Mouse (Mus musculus) midbrain, postnatal 0 days (tissue): ENCODE measurements at regions not wholly inside any gene's neighbourhood (a gene's known extent, or its start where the extent isn't known, plus 50 kb on each side); places are given as distances from the start of the nearest gene placed in this dataset.

ENCODE experiments used
- ATAC-seq: fragments of 200-750 bp; cut with Nextera tagmentation; 2 replicates; pipeline ENCODE4 v1.8.0; 2017; ENCODE audit warnings: moderate number of reproducible peaks, mild to moderate bottlenecking, moderate TSS enrichment, moderate library complexity; ENCODE audit not compliant: low FRiP score
- DNase-seq: peaks from one replicate; pipeline ENCODE4 v3.0.0-alpha.2; 2015; ENCODE audit warnings: low spot score
- H3K27ac ChIP-seq: fragments of 300-500 bp; sonication (generic); 2 replicates; pipeline ENCODE4 v1.5.1; 2014; ENCODE audit warnings: low read depth, mild to moderate bottlenecking, low read length, mixed read lengths
- H3K27me3 ChIP-seq: fragments of 300-500 bp; sonication (generic); 2 replicates; pipeline ENCODE4 v1.6.1; 2014; ENCODE audit warnings: low read length, control low read depth, mixed read lengths; ENCODE audit not compliant: insufficient read depth
- H3K36me3 ChIP-seq: fragments of 300-500 bp; sonication (generic); 2 replicates; pipeline ENCODE4 v1.6.1; 2014; ENCODE audit warnings: low read length, control low read depth, mixed read lengths; ENCODE audit not compliant: insufficient read depth
- H3K4me1 ChIP-seq: fragments of 300-500 bp; sonication (generic); 2 replicates; pipeline ENCODE4 v1.6.1; 2014; ENCODE audit warnings: mild to moderate bottlenecking, control low read depth, antibody characterized with exemption, low read length, mixed read lengths; ENCODE audit not compliant: insufficient read depth
- H3K4me2 ChIP-seq: fragments of 300-500 bp; sonication (generic); 2 replicates; pipeline ENCODE4 v1.6.1; 2014; ENCODE audit warnings: low read depth, mild to moderate bottlenecking, low read length, mixed read lengths; ENCODE audit not compliant: poor library complexity, severe bottlenecking
- H3K4me3 ChIP-seq: fragments of 300-500 bp; sonication (generic); 2 replicates; pipeline ENCODE4 v1.5.1; 2014; ENCODE audit warnings: low read depth, mild to moderate bottlenecking, low read length, moderate library complexity
- H3K9ac ChIP-seq: fragments of 300-500 bp; sonication (generic); replicated peaks from 2 replicates; pipeline ENCODE4 v1.6.1; 2014; ENCODE audit warnings: mild to moderate bottlenecking, low read length, moderate library complexity, mixed read lengths; ENCODE audit not compliant: poor library complexity, severe bottlenecking
- H3K9me3 ChIP-seq: fragments of 300-500 bp; sonication (generic); 2 replicates; pipeline ENCODE4 v1.6.1; 2016; ENCODE audit warnings: low read length, control low read depth
- CTCF ChIP-seq: IDR thresholded peaks from 2 replicates; pipeline ENCODE4 v1.5.1; 2016; ENCODE audit warnings: antibody characterized with exemption, mild to moderate bottlenecking
- WGBS: fragments of 180-500 bp; shearing (Covaris S2); extraction: QIAGEN DNeasy Blood & Tissue Kit; methylation state at CpG from one replicate; pipeline ENCODE4 v1.1.7; 2014; 5-methylcytosine and 5-hydroxymethylcytosine counted together

DNA sequence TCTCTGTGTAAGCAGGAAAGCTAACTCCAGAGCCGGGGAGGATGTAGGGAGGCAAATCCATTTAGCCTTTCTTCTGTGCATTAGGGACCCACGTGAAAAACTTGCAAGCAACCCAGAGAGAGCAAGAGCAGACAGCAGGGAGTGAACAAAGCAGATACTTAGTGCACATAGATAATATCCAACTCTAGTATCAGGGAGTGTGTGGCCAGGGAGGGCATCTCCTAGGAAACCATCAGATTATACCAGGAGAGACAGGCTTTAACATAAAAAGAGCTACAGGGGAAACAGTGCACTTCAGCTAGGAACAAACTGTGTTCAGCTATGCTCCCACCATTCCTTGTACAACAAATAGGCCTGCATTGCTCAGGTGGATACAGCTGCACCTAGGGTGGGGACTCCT is 230.7 kb upstream of the Apob start:
- no peak for TF ChIP-seq CTCF
- Histone ChIP-seq H3K27me3 (no peaks in the 10 kb centered on the region), H3K9me3 (no peaks in the 10 kb centered on the region), H3K9ac (0 out of 2 replicates have a peak overlapping the region, but pooled peaks have one; percentile 19), H3K4me3 (no peak overlapping the region), H3K4me1 (no peaks in the 10 kb centered on the region; the same call in 1 of the 2 replicates), H3K4me2 (no peak overlapping the region), H3K27ac (no peak overlapping the region), H3K36me3 (no peaks in the 10 kb centered on the region)
- no peak for DNase-seq
- ATAC-seq = no peak
- 12% methylated on average over 2 of the region's 2 CpGs for WGBS

DNA sequence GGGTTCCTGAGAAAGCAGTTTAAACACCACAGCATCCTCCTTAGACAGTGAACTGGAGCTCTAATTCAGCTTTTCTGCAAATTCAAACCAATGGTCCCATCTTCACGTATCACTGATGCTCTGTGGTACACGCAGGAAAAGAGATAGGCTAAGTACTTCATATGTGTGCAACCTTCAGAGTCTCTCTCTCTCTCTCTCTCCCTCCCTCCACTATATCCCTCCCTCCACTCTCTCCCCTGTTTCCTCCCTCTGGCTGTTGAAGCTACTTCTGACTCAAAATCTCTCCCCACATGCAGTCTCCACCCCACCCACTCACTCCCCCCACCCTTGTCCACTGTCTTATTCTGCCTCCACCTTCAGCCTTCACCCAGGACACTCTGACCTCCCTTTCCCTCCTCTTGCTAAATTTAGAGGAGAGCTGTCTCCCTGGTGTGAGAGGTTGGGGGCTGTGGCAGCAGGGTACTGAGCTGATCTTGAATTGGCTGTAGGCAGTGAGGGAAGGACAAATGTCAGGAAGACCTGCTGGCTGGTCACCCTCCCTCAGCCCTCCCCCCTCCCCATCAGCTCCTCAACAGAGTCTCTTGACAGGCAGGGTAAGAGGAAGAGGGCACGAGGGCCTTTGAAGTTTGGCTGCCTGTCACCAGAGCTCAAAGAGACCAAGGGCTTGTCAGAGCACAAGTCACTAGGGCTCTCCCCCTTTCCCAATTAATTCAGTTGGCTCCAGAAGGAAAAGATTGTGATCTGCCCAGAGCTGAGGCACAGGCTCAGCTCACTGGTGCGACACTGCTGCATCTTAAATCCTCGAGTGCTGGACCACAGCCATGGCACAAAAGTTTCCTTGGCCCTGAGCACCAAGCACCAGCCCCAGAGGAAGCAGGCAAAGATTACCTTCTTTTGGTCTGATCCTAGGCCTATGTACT is 227.9 kb upstream of the Apob start:
- DNase-seq (peak; percentile 66), ATAC-seq (peak; percentile 70)
- TF ChIP-seq CTCF = no peak
- Histone ChIP-seq H3K4me1 (no peaks in the 10 kb centered on the region; the same call in 1 of the 2 replicates), H3K9me3 (no peaks in the 10 kb centered on the region), H3K36me3 (no peaks in the 10 kb centered on the region), H3K27ac (no peak overlapping the region), H3K9ac (no peak overlapping the region), H3K4me2 (no peak overlapping the region), H3K27me3 (no peaks in the 10 kb centered on the region), H3K4me3 (no peak overlapping the region)
- WGBS = 26% methylated on average over 5 of the region's 5 CpGs

DNA sequence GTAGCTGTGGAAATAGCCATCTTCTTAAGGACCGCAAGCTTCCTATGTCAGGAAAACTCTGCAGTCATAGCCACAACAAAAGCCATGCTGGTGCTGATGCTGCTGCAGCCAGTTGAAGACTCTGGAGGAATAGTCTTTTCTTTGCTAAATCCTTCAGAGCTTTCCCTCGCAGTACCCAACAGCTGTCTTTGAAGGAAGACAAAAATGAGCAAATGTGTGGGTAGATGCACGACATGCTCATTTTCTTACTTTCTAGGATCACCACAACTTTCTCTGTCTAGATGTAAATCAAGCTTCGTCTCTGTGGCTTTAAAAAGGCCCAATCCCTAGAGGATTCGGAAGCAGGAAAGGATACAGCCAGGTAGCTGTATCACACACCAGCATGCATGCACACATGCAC is 222.6 kb upstream of the Apob start:
- H3K9ac ChIP-seq = no peak overlapping the region
- no peak for DNase-seq
- H3K4me2 ChIP-seq = no peak overlapping the region
- ATAC-seq = no peak
- no peaks in the 10 kb centered on the region for H3K27me3 ChIP-seq
- H3K36me3 ChIP-seq = no peaks in the 10 kb centered on the region
- TF ChIP-seq CTCF = no peak
- no peak overlapping the region for H3K4me3 ChIP-seq
- no peak overlapping the region for H3K27ac ChIP-seq
- no peaks in the 10 kb centered on the region for H3K4me1 ChIP-seq
- no peaks in the 10 kb centered on the region for H3K9me3 ChIP-seq
- 73% methylated on average over 5 of the region's 5 CpGs for WGBS

DNA sequence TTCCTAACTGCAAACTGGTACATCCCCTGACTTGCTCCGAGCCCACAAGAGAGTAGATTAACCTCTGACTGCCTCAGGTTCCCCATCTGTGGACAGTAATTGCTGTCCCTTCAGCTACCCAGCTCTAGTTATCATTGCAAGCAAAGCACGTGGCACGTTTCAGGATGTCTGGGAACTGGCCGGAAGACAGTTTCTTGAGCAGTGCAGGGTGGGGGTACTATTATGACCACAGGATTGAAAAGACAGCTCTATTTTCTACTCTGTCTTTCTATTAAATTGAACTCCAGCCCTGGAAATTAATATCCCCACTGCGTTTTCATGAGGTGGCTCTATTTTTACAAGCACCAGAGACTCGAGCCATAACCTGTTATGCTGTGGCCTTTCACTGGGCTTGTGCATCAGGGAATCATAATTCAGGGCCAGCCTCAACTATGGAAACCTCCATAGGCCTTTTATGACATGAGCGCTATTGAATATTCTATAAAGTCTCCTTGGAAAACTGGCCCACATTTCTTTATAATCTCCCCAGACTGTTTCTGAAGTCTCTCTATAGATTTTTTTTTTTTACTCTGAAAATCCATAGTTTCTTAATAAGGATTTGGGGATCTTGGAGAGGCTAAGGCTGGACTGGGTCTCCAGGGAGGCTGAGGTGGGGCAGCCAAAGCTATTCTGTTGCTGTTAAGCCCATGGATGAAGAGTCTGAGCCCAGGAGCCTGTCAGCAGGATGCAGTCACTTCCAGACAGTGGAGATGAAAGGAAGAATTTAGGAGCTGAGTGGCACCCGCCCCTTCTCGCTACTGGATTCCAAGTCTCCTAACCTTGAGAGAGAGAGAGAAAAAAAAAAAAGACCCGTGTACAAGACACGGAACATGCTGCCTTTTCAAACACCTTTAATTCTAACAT is 212.4 kb upstream of the Apob start:
- ATAC-seq = no peak
- 52% methylated on average over 11 of the region's 11 CpGs for WGBS
- Histone ChIP-seq H3K36me3 (no peaks in the 10 kb centered on the region), H3K9ac (no peak overlapping the region), H3K4me2 (no peak overlapping the region), H3K27ac (no peak overlapping the region), H3K4me3 (no peak overlapping the region), H3K4me1 (no peaks in the 10 kb centered on the region), H3K27me3 (no peaks in the 10 kb centered on the region), H3K9me3 (no peaks in the 10 kb centered on the region)
- TF ChIP-seq CTCF = no peak
- DNase-seq = no peak

- no peak for ATAC-seq
- WGBS = 72% methylated on average over 3 of the region's 3 CpGs
- no peaks in the 10 kb centered on the region for H3K27me3 ChIP-seq
- H3K36me3 ChIP-seq = no peaks in the 10 kb centered on the region
- H3K4me1 ChIP-seq = no peaks in the 10 kb centered on the region
- no peaks in the 10 kb centered on the region for H3K9me3 ChIP-seq
- DNase-seq = no peak
- H3K9ac ChIP-seq = no peak overlapping the region
- H3K4me3 ChIP-seq = no peak overlapping the region
- no peak overlapping the region for H3K27ac ChIP-seq
- no peak overlapping the region for H3K4me2 ChIP-seq
- TF ChIP-seq CTCF = no peak
Observed at GRCm38 (mm10) chr12:7774127-7774526, 203.3 kb upstream of the Apob start.
